Mouse (Mus musculus) MEL (cell line): Measurements from ENCODE around the gene Irf2bp2.

Experiments
- CTCF ChIP-seq, 3 experiments: IDR thresholded peaks in 2 of 3; conservative IDR thresholded peaks in 1 of 3; 2 replicates each; pipeline ENCODE4 v1.5.1; 2011 to 2012; ENCODE audit warnings: low read length in 3 of 3, low read depth in 2 of 3, mild to moderate bottlenecking in 2 of 3, improper control_type of control experiment in 1 of 3, inconsistent platforms in 1 of 3, mixed read lengths in 1 of 3, moderate library complexity in 1 of 3; ENCODE audit not compliant: control insufficient read depth in 1 of 3, insufficient read depth in 1 of 3, poor library complexity in 1 of 3, severe bottlenecking in 1 of 3
- MAX ChIP-seq: IDR thresholded peaks from 2 replicates; pipeline ENCODE4 v1.6.1; 2011; ENCODE audit warnings: low read length, improper control_type of control experiment
- MEF2A ChIP-seq: IDR thresholded peaks from 2 replicates; pipeline ENCODE4 v1.6.1; 2014; ENCODE audit warnings: low read depth, mild to moderate bottlenecking, inconsistent platforms, low read length, improper control_type of control experiment; ENCODE audit not compliant: poor library complexity, insufficient replicate concordance, severe bottlenecking; ENCODE audit errors: extremely low read depth
- POLR2A ChIP-seq, 2 experiments: IDR thresholded peaks; 2 replicates each; pipeline ENCODE4 v1.6.1; 2011 to 2012; ENCODE audit warnings: low read length in 2 of 2, mild to moderate bottlenecking in 2 of 2, control low read depth in 1 of 2, improper control_type of control experiment in 1 of 2, low read depth in 1 of 2, moderate library complexity in 1 of 2; ENCODE audit not compliant: control insufficient read depth in 1 of 2, insufficient read depth in 1 of 2, poor library complexity in 1 of 2
- POLR2AphosphoS5 ChIP-seq: IDR thresholded peaks from 2 replicates; pipeline ENCODE4 v1.6.1; 2012; ENCODE audit warnings: low read depth, borderline replicate concordance, mild to moderate bottlenecking, inconsistent platforms, low read length, moderate library complexity, mixed read lengths
- TAL1 ChIP-seq: IDR thresholded peaks from 2 replicates; pipeline ENCODE4 v1.6.1; 2012; ENCODE audit warnings: mild to moderate bottlenecking, inconsistent platforms, low read length, moderate library complexity, mixed read lengths
- TBP ChIP-seq: IDR thresholded peaks from 2 replicates; pipeline ENCODE4 v1.8.0; 2011; ENCODE audit warnings: low read depth, low read length, improper control_type of control experiment
- ZMIZ1 ChIP-seq: IDR thresholded peaks from 2 replicates; pipeline ENCODE4 v1.6.1; 2012; ENCODE audit warnings: low read depth, mild to moderate bottlenecking, inconsistent platforms, low read length, improper control_type of control experiment, moderate library complexity

- TF ChIP-seq POLR2A (IDR thresholded peaks at IDR 0.05; ENCODE audit: control insufficient read depth in 1 of 2, insufficient read depth in 1 of 2, low read depth in 1 of 2, low read length in 2 of 2, poor library complexity in 1 of 2), result no peak
- no peak for TF ChIP-seq ZMIZ1
- TF ChIP-seq CTCF (IDR thresholded peaks at IDR 0.05 in 2 of 3, conservative IDR thresholded peaks at IDR 0.05 in 1 of 3; ENCODE audit: control insufficient read depth in 1 of 3, insufficient read depth in 1 of 3, low read depth in 2 of 3, low read length in 3 of 3, poor library complexity in 1 of 3, severe bottlenecking in 1 of 3), result no peak
- no peak for TF ChIP-seq TAL1
- no peak for TF ChIP-seq MEF2A
- TF ChIP-seq POLR2AphosphoS5, result no peak
- TF ChIP-seq TBP, result no peak
- TF ChIP-seq MAX, result no peak
Observed at GRCm38 (mm10) chr8:126554741-126555140, 39.0 kb downstream of the Irf2bp2 start.
